Mouse (Mus musculus): ENCODE measurements around the gene Zfp13. TPM values are rescaled to one million over a fixed set of nuclear protein-coding genes. Genes with fewer than 3 reads are reported as not detected.
A peak's percentile ranks its signal among the peaks of the same experiment; 100 is the strongest.

Zfp13 gene
- total and polyA plus RNA-seq, 3 experiments = 0.30 TPM; not detected in 2

GRCm38 (mm10) chr17:23570017-23570416 is 29.3 kb downstream of the Zfp13 start:
- no peaks in the 10 kb centered on the region for H3K79me2 ChIP-seq (replicated peaks; ENCODE audit: control insufficient read depth, extremely low read depth, insufficient read depth, poor library complexity, severe bottlenecking)
- peaks cover 6 to 7% of the 10 kb centered on the region in 2 experiments for H3K4me1 ChIP-seq (ENCODE audit: control insufficient read depth in 1 of 2, insufficient read depth in 2 of 2)
- H3K27ac ChIP-seq (ENCODE audit: insufficient read depth, low read depth) = no peak overlapping the region
- H3K4me2 ChIP-seq (ENCODE audit: insufficient read depth, low read depth, poor library complexity, severe bottlenecking) = no peak overlapping the region
- H3K36me3 ChIP-seq (replicated peaks in 1 of 2; ENCODE audit: control insufficient read depth in 1 of 2, insufficient read depth in 1 of 2, low read length in 1 of 2) = no peaks in the 10 kb centered on the region
- DNase-seq (ENCODE audit: extremely low read depth) = peak; percentile 46
- dilution Hi-C loops (cut with MboI; ENCODE audit: extremely low pct_ligation_motif_present, extremely low pct_unique_long_range_greater_than_20kb, low sequenced_read_pairs) = no loop called here
- TF ChIP-seq MEF2A (IDR thresholded peaks at IDR 0.05; ENCODE audit: borderline replicate concordance, low read depth, low read length) (no peak), BHLHE40 (IDR thresholded peaks at IDR 0.05; ENCODE audit: low read depth, low read length) (no peak), UBTF (IDR thresholded peaks at IDR 0.05; ENCODE audit: low read depth, low read length) (no peak), TBP (conservative IDR thresholded peaks at IDR 0.05; ENCODE audit: low read depth, low read length) (no peak), NRF1 (IDR thresholded peaks at IDR 0.05; ENCODE audit: low read depth, low read length) (no peak), ETS1 (conservative IDR thresholded peaks at IDR 0.05; ENCODE audit: low read depth, low read length) (no peak), EP300 (IDR thresholded peaks at IDR 0.05; ENCODE audit: low read length) (no peak), CHD1 (IDR thresholded peaks at IDR 0.05; ENCODE audit: low read depth, low read length) (no peak), MAFK (IDR thresholded peaks at IDR 0.05; ENCODE audit: insufficient replicate concordance, low read length) (no peak), ZNF384 (IDR thresholded peaks at IDR 0.05; ENCODE audit: low read depth, low read length) (no peak), ZC3H11A (IDR thresholded peaks at IDR 0.05; ENCODE audit: low read depth, low read length) (peak; percentile 54), KAT2A (IDR thresholded peaks at IDR 0.05; ENCODE audit: insufficient replicate concordance, low read length) (no peak), POLR2A (IDR thresholded peaks at IDR 0.05; ENCODE audit: low read depth, low read length) (no peak), PAX5 (IDR thresholded peaks at IDR 0.05; ENCODE audit: low read length) (no peak), ZMIZ1 (IDR thresholded peaks at IDR 0.05; ENCODE audit: low read depth, low read length) (no peak), JUND (conservative IDR thresholded peaks at IDR 0.05; ENCODE audit: low read depth, low read length) (no peak), SIN3A (IDR thresholded peaks at IDR 0.05; ENCODE audit: low read length) (no peak), POLR2AphosphoS2 (IDR thresholded peaks at IDR 0.05; ENCODE audit: low read depth, low read length) (no peak), RCOR1 (conservative IDR thresholded peaks at IDR 0.05; ENCODE audit: low read depth, low read length) (no peak), JUN (IDR thresholded peaks at IDR 0.05; ENCODE audit: insufficient read depth, low read depth, low read length) (no peak), MXI1 (IDR thresholded peaks at IDR 0.05; ENCODE audit: low read depth, low read length) (no peak), NELFE (IDR thresholded peaks at IDR 0.05; ENCODE audit: low read depth, low read length) (no peak), MYC (IDR thresholded peaks at IDR 0.05; ENCODE audit: low read depth, low read length) (no peak), RAD21 (IDR thresholded peaks at IDR 0.05; ENCODE audit: low read depth, low read length) (peak; percentile 83), MAX (IDR thresholded peaks at IDR 0.05; ENCODE audit: low read length) (no peak), SMC3 (IDR thresholded peaks at IDR 0.05; ENCODE audit: low read depth, low read length) (peak; percentile 89), CTCF (conservative IDR thresholded peaks at IDR 0.05 in 1 of 2, IDR thresholded peaks at IDR 0.05 in 1 of 2; ENCODE audit: low read depth in 2 of 2, low read length in 2 of 2) (peak in 1 of 2 experiments; percentile 95; a peak in 2 of 4 replicates)
- peaks cover 20% of the 10 kb centered on the region for H3K27me3 ChIP-seq (replicated peaks)
- H3K9ac ChIP-seq (ENCODE audit: insufficient read depth, low read depth) = no peak overlapping the region
- no peaks in the 10 kb centered on the region for H3K9me3 ChIP-seq (replicated peaks; ENCODE audit: low read length)
- in situ Hi-C loops (cut with MboI; ENCODE audit: low pct_ligation_motif_present, low pct_unique_long_range_greater_than_20kb, low sequenced_read_pairs) = no loop called here
- H3K4me3 ChIP-seq (replicated peaks in 1 of 3; ENCODE audit: low read depth in 2 of 3, low read length in 2 of 3, poor library complexity in 1 of 3) = no peak overlapping the region

Data from CH12.LX (cell line).